Mouse (Mus musculus) E14TG2a.4 (cell line): ENCODE results near the gene Gm5129.

Experiments used
- H3K27me3 ChIP-seq: 2 replicates; pipeline ENCODE4 v1.6.1; 2014; ENCODE audit warnings: low read length, control low read depth; ENCODE audit not compliant: insufficient read depth
- H3K36me3 ChIP-seq: 2 replicates; pipeline ENCODE4 v1.6.1; 2014; ENCODE audit warnings: low read length, control low read depth; ENCODE audit not compliant: insufficient read depth
- H3K4me1 ChIP-seq: replicated peaks from 2 replicates; pipeline ENCODE4 v1.6.1; 2014; ENCODE audit warnings: low read depth, low read length, control low read depth
- H3K4me3 ChIP-seq: replicated peaks from 2 replicates; pipeline ENCODE4 v1.5.1; 2014; ENCODE audit warnings: mild to moderate bottlenecking, low read length
- H3K9me3 ChIP-seq: 2 replicates; pipeline ENCODE4 v1.6.1; 2014; ENCODE audit warnings: low read length, control low read depth
- CTCF ChIP-seq: conservative IDR thresholded peaks from 2 replicates; pipeline ENCODE4 v1.5.1; 2014; ENCODE audit warnings: low read length
- NANOG ChIP-seq: IDR thresholded peaks from 2 replicates; pipeline ENCODE4 v1.6.1; 2014; ENCODE audit warnings: borderline replicate concordance, low read length, mixed read lengths
- POU5F1 ChIP-seq: IDR thresholded peaks from 2 replicates; pipeline ENCODE4 v1.6.1; 2014; ENCODE audit warnings: low read length, borderline replicate concordance

Gene Gm5129

DNA sequence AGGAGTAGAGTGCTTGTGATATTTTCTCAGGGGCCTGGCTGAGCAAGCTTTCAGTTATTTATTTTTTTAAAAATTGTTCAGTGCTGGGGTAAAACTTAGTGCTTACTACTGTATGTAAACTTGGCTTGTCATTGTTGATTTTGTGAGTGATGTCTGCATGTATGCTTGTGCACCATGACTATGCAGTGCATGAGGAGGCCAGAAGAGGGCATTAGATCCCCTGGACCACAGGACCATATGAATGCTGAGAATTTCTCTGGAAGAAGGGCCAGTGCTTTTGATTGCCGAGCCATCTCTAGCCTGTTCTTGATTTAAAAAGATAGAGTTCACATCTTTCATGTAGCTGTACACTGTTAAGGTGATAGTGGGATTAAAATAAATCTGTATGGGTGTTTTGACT is 35.2 kb upstream of the Gm5129 start:
- Histone ChIP-seq H3K4me3 (no peak overlapping the region), H3K27me3 (no peaks in the 10 kb centered on the region)
- TF ChIP-seq POU5F1 (no peak), CTCF (peak; percentile 44)

DNA sequence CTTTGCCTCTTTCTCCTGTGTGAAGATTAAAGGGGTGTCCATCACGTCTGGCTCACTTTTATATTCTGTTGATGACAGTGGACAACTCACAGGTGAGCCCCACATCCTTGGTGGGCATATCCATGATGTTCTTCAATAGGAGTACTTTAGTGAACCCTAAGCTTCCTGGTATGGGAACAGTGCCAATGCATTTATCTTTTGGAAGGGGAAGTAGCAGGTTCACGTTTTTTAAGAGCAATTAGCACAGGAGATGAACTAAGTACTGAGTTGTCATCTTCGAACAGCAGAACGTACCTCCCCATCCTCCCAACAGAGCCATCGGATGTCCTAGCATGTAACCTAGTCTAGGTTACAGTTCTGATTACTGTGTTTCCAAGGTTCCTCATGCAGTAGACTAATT is 23.6 kb upstream of the Gm5129 start:
- H3K9me3 ChIP-seq = no peaks in the 10 kb centered on the region
- peaks cover 41% of the 10 kb centered on the region for H3K4me1 ChIP-seq
- TF ChIP-seq NANOG (no peak), CTCF (no peak), POU5F1 (no peak)
- H3K27me3 ChIP-seq = no peaks in the 10 kb centered on the region
- H3K4me3 ChIP-seq = no peak overlapping the region
- H3K36me3 ChIP-seq = peaks cover 100% of the 10 kb centered on the region

More for the DNA sequence above, 35.2 kb upstream of the Gm5129 start:
- H3K36me3 ChIP-seq = peaks cover 93% of the 10 kb centered on the region
- peaks cover 66% of the 10 kb centered on the region for H3K4me1 ChIP-seq
- no peaks in the 10 kb centered on the region for H3K9me3 ChIP-seq

DNA sequence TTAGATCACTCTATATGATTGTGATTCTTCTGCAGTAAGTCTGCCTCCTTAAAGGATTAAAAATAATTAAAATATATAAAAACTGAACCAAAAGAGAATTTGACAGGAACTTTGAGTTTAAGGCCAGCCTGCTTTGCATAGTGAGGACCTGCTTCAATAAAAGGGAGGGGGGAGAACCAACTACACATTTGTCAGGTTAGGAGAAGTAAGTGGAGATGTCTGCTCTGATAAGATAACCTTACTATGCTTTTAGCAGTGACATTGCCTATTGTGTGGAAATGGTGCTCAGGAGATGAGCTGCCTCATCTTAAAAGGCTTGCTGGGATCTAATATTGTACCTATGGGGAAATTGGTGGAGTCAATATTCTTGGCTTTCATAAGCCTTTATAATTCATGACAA is 17.2 kb upstream of the Gm5129 start:
- H3K4me1 ChIP-seq = peaks cover 44% of the 10 kb centered on the region
- no peak for TF ChIP-seq NANOG
- TF ChIP-seq CTCF = no peak
- no peak for TF ChIP-seq POU5F1
- peaks cover 98% of the 10 kb centered on the region for H3K36me3 ChIP-seq
- H3K27me3 ChIP-seq = no peaks in the 10 kb centered on the region
- H3K9me3 ChIP-seq = no peaks in the 10 kb centered on the region
- H3K4me3 ChIP-seq = no peak overlapping the region

DNA sequence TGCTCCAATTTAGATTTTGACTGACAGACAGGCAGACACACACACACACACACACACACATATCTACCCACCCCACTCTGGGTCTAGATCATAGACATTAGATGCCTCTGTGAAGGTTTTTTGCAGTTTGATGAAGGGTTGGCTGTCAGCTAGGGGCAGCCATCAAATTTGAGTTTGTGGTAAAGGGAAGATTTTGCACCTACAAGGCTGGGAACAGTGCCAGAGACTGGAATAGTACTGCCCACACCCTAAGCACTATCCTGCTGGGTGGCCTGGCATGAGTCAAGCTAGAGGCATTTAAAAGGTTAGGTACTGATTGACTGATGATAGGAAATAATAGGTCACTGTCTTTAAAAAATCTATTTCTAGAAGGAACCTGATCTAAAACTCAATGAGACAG is 15.6 kb upstream of the Gm5129 start:
- no peaks in the 10 kb centered on the region for H3K27me3 ChIP-seq
- H3K4me1 ChIP-seq = peaks cover 48% of the 10 kb centered on the region
- no peaks in the 10 kb centered on the region for H3K9me3 ChIP-seq
- TF ChIP-seq CTCF (no peak), POU5F1 (no peak), NANOG (no peak)
- H3K4me3 ChIP-seq = no peak overlapping the region
- peaks cover 97% of the 10 kb centered on the region for H3K36me3 ChIP-seq

DNA sequence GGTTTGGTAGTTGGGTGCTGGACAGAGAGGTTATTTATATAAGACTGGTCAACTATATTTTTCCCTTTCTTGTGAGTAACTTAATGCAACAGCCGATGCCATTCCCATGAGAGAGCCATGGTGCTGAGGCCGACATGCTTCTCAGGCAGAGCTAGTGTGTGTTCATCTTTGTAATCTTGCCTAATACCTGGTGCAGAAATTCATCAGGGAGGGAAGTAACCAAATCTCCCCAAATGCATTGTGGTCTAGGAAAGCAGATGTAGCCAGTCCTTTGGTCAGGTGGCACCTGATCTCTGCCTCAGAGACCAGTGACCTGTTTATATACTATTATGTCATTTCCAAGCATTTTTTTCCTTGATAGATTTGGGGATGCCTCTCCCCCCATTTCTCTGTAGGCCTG is 11.9 kb upstream of the Gm5129 start:
- Histone ChIP-seq H3K4me1 (peaks cover 68% of the 10 kb centered on the region), H3K4me3 (no peak overlapping the region), H3K9me3 (no peaks in the 10 kb centered on the region), H3K27me3 (no peaks in the 10 kb centered on the region), H3K36me3 (peaks cover 94% of the 10 kb centered on the region)
- TF ChIP-seq POU5F1 = no peak
- no peak for TF ChIP-seq CTCF
- TF ChIP-seq NANOG = no peak

DNA sequence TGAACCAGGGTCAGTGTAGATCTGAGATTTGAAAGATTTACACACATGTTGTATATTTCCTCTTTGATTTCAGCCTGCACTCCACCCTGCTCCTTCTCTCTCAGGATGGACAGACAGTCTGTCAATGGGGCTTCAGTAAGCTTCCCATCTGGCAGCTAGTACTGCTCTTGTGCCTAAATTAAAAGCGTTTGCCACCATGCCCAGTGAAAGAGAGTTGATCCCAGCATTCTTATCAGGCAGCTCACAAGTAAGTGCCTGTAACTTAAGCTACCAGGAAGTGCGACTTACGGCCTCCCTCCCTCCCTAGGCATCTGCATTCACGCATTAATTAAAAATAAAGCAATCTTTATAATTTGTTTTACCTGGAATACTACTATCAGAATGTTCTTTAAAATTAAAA is 5.4 kb upstream of the Gm5129 start:
- H3K4me3 ChIP-seq = peak overlapping the region; percentile 41; the same call in 1 of the 2 replicates
- H3K4me1 ChIP-seq = peaks cover 85% of the 10 kb centered on the region
- H3K9me3 ChIP-seq = no peaks in the 10 kb centered on the region
- TF ChIP-seq CTCF = no peak
- no peak for TF ChIP-seq POU5F1
- TF ChIP-seq NANOG = no peak
- peaks cover 77% of the 10 kb centered on the region for H3K36me3 ChIP-seq
- H3K27me3 ChIP-seq = no peaks in the 10 kb centered on the region

DNA sequence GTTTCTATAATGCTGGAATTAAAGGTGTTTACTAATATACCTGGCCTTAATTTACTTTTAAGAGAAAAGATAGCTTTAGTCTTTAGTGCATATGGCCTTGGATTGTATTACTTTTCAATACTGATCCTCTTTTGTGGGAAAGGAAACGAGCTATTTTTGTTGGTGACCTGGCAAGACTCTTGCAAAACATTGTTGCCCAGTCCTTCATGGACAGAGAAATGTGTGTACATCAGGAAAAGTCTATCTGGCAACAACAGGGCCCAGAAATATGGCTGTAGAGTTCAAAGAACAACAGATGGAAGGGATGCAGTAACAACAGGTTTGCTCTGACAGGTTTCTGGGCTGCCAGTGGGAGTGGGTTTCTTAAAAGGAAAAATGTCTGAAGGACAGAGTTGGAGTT is 4.9 kb upstream of the Gm5129 start:
- Histone ChIP-seq H3K27me3 (no peaks in the 10 kb centered on the region), H3K9me3 (no peaks in the 10 kb centered on the region), H3K4me3 (peak overlapping the region; percentile 41), H3K4me1 (peaks cover 81% of the 10 kb centered on the region), H3K36me3 (peaks cover 73% of the 10 kb centered on the region)
- TF ChIP-seq NANOG = no peak
- no peak for TF ChIP-seq CTCF
- TF ChIP-seq POU5F1 = no peak

DNA sequence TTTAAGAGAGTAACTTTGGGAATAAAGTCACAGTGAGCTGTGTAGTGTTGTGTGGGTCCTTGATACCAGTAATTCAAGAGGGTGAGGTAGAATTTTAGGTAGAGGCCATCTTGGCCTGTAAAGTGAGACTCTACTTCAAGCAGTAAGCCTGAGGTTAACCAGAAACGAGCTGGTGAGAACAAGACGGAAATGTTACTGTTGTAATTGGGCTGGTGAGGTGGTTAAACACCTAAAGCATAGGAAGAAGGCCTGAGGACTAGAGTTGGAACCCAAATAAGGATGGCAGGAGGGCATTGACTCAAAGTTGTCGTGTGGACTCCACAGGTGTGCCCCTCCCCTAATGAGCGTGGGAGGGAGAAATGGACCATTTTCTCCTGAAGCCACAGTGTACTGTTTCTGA is 2.3 kb upstream of the Gm5129 start:
- peak overlapping the region; percentile 97 for H3K4me3 ChIP-seq
- H3K27me3 ChIP-seq = no peaks in the 10 kb centered on the region
- peaks cover 72% of the 10 kb centered on the region for H3K4me1 ChIP-seq
- TF ChIP-seq POU5F1 = no peak
- TF ChIP-seq NANOG = no peak
- TF ChIP-seq CTCF = no peak
- H3K9me3 ChIP-seq = no peaks in the 10 kb centered on the region
- peaks cover 49% of the 10 kb centered on the region for H3K36me3 ChIP-seq

DNA sequence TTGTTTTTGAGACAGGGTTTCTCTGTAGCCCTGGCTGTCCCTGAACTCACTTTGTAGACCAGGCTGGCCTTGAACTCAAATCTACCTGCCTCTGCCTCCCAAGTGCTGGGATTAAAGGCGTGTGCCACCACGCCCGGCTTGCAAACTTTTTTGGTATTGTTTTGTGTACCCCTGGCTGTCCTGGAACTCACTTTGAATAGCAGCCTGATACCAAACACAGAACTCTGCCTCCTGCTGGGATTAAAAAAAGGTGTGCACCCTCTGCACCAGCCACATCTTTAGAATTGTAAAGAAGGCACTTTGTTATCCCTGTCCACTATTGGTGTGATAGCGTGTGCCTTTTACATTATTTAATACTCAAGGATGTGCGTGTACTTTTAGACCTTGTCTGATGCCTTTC is 1.7 kb upstream of the Gm5129 start:
- no peak for TF ChIP-seq POU5F1
- Histone ChIP-seq H3K27me3 (no peaks in the 10 kb centered on the region), H3K36me3 (peaks cover 43% of the 10 kb centered on the region), H3K4me1 (peaks cover 72% of the 10 kb centered on the region), H3K9me3 (no peaks in the 10 kb centered on the region), H3K4me3 (peak overlapping the region; percentile 97)
